Mouse (Mus musculus): ENCODE results near the gene Jak3.

GRCm38 (mm10) chr8:71718252-71718651, 42.2 kb downstream of the Jak3 start:
- no peak for TF ChIP-seq CTCF (conservative IDR thresholded peaks at IDR 0.05 in 1 of 2, IDR thresholded peaks at IDR 0.05 in 1 of 2; ENCODE audit: low read depth in 2 of 2, low read length in 2 of 2)
- no peak for TF ChIP-seq USF2 (conservative IDR thresholded peaks at IDR 0.05; ENCODE audit: low read depth, low read length)
- no peak for TF ChIP-seq ZC3H11A (IDR thresholded peaks at IDR 0.05; ENCODE audit: low read depth, low read length)
- no peak for TF ChIP-seq EP300 (IDR thresholded peaks at IDR 0.05; ENCODE audit: low read length)
- no peak for TF ChIP-seq POLR2A (IDR thresholded peaks at IDR 0.05; ENCODE audit: low read depth, low read length)
- TF ChIP-seq GABPA (IDR thresholded peaks at IDR 0.05; ENCODE audit: insufficient replicate concordance, low read depth, low read length), result no peak
- no peak for TF ChIP-seq HCFC1 (IDR thresholded peaks at IDR 0.05; ENCODE audit: low read depth, low read length)
